Mouse (Mus musculus): ENCODE measurements at regions not wholly inside any gene's neighbourhood (a gene's known extent, or its start where the extent isn't known, plus 50 kb on each side); places are given as distances from the start of the nearest gene placed in this dataset.

DNA sequence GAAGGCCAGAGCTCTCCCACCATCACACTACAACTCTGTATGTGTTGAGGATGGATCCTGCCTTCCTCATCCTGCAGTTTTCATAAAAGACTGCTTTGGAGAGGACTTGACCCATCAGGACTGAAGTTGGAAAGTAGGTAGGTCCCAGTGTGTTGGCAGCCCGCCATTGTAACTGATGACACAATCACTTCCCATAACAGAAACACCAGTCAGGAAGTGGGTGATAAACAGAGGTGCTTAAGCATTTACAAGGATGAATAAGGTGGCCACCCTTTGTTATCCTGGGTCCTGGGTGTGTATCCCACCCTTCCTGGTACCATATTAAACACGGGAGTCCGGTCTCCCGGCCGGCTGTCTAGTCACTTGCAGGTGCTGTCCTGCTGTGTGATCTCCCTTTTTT is 118.3 kb downstream of the Snx10 start:
- DNase-seq, result peak; percentile 81

DNA sequence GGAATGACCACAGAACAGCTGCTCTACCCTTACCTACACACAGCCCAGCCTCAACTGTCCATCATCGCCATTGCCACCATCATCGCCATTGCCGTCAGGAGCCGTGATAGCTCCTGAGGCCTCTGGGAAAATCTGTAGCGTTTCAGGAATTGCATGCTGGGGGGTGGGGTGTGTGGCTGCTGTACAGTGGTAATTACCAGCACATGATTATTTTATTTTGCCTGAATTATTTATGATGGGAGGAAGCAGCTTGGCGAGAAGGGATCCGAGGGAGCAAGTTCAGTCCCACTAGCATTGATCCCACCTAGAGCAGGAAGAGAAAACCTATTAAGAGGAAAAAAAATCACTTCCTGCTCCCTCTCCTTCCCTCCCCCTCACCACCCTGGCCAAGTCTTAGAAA is 125.1 kb downstream of the Snx10 start:
- DNase-seq, result no peak

DNA sequence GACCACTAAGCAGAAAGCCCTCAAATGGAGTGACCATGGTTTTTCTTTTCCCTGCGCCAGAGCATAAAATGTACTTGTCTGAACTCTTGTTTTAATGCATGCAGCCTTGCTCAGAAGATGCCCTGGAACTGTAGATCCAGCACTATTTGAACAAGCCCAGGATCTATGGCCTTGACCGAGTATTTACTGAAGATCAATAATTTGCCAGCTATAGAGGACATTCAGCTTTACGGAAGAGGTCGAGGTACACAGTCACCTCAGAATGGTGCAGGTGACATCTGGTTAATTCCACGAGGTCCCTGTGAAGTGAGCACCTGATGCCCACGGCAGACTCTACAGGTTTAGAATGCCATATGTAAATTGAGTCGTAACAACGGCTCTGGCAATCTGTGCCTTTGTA is 130.1 kb downstream of the Snx10 start:
- no peak for DNase-seq

DNA sequence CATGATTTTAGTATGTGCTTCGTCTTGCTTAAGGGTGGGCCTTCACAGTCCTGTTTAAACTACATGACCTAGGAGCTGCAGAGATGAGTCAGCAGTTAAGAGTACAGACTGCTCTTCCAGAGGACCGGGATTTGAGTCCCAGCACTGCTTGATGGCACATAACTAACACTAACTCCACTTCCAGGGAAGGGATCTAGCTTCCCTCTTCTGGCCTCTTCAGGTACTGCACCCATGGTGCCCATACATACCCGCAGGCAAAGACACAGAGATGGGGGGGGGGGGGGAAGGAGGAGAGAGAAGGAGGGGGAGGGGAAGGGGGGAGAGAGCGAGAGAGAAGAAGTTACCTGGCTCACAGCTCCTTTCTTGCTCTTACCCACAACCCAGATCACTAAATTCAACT is 131.3 kb downstream of the Snx10 start:
- DNase-seq, result no peak

DNA sequence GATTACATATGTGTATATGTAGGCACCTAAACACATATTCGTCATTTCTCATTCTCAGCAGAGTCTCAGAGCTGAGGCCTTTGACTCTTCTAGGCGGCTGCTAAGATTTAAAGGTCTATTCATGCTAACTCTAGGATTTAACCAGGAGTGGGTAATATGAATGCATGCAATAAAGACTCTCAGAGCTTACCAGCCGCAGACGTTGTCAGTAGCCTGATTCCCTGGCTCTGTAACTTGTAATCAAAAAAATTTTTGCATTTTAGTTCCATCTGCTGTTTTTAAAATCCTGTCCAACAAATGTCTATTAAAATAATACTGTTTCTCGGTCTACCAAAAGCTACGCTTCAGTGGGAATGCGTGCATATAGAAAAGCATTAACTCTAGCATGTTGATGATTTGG is 132.4 kb downstream of the Snx10 start:
- no peak for DNase-seq

DNA sequence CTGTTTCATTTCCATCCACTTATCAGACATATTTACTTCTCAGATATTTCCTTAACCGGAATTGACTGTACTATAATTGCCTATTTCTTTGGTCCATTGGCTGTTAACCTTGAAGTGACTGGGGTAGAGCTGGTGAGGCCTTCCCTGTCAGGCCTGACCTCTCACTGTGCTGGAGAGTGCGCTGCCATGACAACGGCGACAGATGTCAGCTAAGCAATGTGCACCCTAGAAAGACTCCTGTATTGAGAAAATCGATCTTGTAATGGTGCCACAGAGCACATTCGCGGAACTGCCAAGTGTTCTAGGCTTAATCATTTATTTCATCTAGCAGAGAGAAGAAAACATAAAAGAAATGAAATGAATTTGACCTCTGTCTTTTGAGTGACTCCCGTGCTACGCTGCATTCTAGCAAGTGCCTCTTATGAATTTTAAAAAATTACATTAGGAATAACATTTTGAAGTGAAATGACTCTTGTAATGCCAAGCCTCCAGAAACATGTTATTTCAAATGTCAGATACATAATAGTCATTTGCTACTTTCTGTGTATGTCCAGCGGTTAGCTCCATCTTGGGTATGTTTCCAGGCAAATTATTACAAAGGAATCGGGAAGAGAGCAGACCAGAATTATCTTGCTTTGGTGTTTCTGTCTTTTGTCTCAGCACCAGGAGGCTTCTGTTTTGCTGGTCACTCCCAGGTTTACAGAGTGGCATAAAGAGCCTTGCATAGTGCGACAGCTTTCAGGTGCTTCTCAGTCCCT is 133.4 kb downstream of the Snx10 start:
- DNase-seq, result no peak

DNA sequence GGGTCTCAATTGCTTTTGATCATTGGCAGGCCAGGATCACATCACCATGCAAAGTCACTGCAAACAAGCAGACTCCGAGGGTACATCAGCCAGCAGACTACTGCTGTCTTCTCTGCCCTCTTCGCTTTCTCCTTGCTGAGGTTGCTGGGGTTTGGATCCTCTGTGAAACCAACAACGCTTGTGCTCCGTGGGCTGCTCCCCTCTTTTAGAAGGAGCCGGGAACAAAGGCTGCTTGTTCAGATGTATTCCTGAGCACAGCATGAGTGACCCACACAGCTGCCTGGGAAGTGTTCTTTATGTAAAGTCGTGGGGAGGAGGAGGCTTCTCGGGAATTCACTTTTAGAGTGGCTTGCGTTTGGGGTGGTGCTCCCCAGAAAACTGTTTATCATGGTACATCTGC is 134.7 kb downstream of the Snx10 start:
- DNase-seq, result no peak

DNA sequence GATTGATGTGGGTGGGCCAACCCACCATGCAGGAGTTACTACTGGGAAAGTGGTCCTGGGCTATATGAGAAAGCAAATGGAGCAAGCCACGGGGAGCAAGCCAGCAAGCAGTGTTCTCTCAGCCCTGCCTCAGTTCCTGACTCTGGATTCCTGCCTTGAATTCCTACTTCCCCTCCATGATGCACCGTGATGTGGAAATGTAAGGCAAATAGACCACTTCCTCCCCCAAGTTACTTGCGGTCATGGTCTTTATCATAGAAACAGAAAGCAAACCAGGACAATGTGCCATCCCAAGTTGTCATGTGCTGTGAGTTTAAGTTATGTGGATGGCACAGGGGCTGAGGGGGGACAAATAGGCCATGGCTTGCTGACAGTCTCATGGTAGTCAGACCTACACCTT is 139.5 kb downstream of the Snx10 start:
- no peak for DNase-seq

DNA sequence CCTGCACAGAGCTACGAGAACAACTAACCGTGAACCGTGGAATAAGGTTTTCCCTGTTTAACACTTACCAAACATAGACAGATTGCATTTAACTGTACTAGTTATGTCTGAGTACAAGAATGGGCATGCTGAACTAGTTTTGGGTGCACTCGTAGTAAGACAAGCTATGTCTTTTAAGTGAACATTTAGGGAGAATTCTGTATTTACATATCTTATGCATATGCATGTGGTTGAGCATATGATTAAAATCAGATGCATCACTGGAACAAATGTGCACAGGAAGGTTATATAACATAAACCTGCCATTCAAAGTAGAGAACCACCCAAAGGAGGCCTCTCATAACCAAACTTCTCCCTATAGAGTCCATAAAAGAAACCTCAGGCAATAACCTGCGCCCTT is 140.3 kb downstream of the Snx10 start:
- DNase-seq, result no peak

DNA sequence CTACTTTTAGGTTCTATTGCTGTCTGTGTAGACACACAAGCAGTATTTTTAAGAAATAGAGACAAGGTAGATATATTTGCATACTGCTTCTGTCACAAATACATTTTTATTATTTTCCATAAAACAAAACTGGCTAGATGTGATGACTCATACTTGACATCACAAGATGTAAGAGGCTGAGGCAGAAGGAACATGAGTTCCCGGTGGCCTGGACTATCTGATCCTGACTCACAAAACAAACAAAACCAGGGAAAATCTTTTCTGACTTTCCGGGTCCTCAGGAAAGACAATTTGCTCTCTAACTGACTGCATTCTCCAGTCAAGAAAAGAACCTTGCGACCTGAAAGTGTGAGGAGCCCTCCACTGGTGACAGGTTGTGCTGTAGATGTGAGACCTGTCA is 143.3 kb downstream of the Snx10 start:
- no peak for DNase-seq

DNA sequence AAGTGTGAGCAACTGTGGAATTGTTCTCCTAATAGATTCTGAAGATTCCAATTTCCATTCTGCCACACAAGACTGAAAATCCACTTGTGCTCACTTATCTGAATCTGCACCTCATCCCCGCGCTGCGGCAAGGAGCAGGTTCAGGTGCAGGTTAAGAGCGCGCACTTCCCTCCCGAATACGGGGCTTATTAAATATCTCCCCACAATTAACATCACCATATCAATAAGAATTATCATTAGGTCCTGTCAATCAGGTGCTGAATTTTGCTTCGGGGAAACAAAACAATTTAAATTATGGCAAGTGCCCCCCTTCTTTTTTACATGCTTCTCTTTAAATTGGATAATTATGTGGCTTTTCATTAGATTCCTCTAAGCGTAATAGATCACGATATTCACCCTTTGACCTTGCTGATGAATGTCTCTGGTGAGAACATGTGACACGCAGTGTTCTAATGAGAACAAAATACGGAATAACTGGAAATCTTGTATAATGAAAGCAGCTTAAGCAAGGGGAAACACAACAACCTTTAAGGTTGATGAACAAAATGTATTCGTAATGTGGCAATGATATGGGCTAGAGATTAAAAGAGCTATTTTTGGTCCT is 151.7 kb downstream of the Snx10 start:
- DNase-seq, result no peak

DNA sequence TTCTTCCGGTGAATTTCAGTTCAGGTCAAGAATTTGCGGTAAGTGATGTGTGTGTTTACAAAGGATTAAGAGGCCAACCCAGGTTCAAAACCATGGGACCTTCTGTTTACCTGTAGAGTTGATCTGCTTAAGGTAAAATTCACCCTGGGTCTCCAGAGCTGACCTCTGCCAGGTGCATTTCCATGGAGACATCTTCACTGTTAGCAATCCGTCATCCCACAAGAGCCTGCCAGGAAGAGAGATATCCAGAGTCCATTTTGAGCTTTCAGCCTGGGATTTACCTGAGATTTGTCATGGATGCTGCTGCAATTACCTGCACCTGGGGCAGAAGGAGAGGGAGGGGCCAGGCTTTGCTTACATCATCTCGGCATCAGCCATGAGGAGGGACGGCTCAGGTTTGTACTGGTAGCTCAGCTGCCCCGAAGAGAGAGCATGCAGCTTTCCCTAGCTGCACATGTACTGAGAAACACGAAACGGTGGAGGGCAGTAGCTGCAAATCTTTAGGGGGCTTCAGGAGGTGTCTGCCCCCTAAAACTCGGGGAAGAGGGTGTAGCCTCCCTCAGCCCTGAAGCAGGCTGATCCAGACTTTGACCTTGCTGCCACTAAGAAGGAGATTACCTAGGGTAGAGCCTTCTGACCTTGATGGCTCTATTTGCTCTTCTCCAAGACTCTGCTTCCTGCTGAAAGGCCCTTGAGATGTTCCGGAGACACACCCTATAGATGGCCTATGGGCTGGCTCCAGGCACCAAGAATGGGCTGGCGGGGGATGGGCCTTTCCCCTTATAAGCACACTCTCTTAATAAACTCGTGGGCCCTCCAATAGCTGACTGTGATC is 153.7 kb downstream of the Snx10 start:
- no peak for DNase-seq

DNA sequence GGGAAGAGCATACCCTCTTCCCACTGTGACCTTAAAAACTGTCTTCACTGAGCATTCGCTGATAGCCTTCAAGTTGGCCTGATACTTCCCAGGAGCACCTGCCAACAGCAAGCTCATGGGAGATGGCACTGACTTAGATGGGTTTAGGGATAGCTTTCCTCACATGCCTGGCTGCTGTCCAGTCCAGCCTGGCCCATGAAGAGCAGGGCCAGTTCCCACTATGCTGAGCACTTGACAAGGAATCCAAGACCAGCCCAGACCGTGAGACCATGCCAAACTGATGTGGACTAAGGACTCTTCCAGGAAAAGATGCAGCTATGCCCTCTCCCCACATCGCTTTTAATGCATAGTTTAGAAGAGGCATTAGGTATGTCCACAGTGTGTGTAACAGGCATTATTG is 155.0 kb downstream of the Snx10 start:
- no peak for DNase-seq

DNA sequence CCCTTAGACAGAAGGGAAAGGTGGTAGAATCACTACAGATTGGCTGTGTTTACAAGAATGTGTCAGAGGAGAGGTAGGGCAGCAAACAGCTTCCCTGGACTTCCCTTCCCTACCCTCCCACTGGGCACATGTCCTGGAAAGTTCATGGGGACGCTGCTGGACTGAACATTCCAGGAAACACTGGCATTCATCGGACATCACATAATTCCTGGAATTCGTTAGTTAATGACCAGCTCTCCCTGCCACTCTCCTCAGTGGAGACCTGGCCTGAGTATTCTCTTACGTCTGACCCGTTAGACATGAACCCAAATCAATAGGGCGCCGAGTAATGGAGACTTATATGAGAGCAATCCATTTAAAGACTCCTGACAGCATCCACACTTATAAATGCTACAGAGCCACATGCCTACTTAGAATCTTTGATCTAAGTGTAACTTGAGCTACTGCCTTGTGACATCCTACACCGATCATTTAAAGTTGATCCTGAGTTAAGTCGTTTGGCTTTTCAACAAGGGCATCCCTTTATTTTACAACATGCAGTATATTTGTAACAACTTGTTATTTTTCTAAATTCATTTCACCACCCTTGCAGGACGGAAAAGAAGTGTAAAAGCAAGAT is 156.6 kb downstream of the Snx10 start:
- peak; percentile 41 for DNase-seq

DNA sequence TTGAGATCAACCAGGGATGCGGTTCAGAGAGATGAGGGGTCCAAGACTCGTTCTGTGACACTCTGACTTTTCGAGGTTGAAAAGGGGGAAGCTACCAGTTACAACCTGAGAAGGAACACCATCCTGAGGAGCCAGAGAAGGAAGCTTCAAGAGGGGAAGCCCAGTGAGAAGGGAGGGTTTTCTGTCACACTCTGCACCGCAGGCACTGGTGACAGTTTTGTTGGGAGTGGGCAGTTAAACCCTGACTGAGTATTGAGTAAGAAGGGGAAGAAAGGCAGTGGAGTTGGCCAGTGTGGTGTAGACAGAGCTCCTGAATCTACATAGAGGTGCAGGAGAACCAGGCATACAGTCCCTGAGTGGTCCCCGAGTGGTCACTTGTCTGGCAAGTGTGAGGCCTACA is 159.4 kb downstream of the Snx10 start:
- DNase-seq, result no peak

DNA sequence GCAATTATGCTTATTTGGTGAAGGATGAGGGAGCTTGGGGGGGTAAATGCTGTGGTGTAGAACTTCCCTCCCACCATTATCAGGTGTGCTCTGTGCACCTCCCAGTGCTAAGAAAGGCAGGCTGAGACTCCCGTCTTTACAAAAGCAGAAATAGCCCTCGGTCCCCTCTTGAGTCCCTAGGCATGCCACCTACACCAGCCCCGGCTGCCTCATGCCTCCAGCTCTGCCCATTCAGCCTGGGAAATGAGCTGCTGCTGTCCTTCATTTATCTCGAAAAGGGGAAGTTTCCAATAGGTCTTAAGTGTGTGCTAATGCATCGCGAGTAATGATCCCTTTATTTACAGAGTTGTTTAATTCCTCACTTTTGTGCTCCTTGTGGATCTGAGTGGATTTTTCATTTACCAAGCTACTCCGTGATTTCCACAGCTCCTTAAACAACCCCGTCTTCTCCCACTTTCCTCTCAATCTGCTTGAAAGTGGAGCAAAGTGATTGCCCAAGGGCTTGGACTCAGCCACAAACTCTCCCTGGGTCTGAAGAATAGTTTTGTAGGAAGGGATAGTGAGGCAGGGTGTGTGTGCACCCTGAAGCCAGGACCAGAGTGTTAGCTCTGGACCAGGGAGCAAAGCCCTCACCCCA is 162.1 kb downstream of the Snx10 start:
- no peak for DNase-seq

DNA sequence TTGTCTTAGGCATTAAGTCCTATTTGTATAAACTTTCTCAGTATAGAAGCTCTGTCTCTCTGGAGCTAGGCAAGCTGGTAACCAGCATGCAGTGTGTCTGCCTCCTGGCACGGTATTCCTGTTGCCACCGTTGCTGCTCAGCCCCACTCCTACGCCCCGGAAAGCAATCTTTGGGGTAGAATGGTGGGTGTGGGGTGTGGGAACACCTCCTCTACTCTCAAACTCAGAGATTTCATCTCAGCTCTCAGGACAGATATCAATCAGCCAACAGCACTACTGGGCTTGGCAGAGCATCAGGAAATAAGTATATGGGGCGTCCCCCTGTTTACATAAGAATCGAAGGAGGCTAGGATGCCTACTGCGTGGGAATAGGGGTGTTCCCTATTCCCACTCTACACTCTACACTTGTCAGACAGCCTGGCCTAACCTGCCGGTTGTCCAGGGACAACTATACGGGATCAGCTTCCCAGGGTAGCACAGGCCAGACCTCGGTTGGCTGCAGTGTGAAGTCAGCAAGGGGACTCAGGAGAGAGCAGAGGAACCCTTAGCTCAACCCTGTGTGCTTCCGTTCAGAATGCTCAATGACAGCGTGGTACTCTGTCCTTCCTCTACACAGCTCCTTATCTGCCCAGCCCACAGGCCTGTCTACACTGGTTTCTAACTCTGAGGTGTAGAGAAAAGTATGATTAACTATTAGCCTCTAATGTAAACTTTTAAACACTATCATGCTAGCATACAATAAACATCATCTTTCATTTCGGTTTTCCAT is 167.3 kb downstream of the Snx10 start:
- DNase-seq, result peak; percentile 24

DNA sequence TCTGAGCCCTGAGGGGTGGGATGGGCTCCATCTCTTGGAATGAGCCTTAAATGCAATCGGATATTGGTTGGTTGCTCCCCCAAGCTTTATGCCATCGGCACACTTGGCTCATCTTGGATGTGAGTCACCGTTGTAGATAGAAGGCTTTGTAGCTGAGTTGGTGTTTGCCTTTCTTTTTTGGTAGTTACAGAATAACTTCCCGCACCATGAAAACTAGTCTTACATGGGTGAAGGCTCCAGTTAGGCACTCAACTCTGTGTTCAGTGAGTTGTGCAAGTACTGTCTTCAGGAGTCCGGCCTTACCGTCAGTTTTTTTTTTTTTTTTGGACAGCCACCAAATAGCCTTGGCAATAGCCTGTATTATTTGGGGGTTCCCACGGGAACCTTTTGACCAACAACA is 170.3 kb downstream of the Snx10 start:
- no peak for DNase-seq

DNA sequence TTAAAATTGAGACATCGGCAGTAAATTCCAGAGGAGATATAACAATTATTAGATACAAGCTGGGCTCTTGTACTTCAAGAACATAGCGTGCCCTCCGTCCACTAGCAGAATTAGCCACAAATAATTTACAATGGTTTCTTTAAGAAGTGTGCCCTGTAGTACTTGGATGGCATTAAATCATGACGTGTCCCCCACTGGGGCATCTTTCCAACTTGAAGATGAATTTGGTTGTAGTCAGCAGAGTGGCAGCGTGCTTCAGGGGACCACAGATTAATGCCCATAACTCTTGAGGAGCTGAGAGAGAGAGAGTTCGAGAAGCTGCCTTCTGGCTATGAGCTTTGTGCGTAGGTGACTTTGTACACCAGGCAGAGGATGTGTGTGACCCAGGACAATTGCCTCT is 172.7 kb downstream of the Snx10 start:
- no peak for DNase-seq

DNA sequence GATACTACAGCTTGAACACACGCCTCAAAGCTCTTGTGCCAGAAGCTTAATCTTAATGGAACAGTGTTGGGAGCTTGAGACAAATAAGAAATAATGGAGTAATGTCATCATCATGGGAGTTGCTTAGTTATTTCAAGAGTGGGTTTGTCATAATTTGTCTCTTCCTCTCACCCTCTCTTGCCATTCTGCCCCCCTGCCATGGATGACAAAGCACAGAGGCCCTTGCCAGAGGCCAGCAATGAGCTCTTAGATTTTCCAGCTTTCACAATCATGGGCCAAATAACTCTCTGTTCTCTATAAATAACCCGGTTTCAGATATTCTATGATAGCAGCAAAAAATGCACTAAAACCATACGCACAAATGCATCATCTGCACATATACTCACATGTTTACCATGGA is 174.1 kb downstream of the Snx10 start:
- DNase-seq, result no peak

DNA sequence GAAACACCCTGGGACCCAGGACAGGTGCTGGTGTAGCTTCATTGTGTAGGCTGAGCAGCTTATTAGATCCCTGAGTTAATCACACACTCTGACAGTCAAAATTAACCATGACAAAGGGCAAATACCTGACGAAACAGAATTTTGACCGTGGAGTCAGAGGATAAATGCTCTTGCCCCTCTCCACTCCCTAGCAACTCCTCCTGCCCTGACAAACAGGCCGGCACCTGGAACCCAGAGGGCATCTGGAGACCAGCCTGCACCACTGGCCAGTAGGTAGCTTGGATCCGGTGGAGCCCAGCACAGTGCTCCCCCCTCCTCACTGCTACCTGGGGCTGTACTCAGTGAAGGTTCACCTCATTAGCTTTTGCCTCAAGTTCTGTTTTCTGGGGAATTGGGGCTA is 174.5 kb downstream of the Snx10 start:
- DNase-seq, result no peak

DNA sequence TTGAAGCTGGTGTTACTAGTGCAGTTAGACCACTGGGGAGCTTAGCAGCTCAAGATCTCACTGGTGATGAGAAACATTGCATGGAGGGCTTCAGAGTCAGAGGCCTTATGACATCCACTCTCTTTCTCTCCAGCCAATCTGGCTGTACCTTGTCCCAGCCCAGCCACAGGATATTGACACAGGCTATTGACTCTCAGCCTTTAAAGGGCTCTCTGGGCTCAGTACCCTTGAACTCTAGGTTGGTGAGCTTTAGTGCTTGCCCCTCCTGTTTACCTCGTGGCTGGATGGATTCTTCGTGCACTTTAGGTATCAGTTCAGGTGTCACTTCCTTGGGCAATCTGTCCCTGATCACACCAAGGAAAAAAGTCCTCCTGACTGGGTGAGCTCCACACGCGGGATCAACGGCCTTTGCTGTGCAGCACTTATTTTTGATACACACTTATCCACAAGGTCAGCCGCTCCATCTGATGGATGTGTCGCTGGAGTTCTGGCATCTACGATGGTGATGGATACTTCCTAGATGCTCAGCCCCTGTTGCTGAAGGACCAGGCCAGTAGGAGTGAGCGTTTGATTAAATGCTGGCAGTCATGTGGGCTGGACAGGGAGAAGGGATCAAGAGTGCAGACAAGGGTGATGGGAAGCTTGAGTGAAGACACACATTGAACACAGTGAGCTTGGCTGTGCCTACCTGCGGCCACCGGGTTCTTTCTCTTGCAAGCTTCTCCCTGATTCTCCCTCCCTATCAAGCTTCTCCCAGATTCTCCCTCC is 177.7 kb downstream of the Snx10 start:
- no peak for DNase-seq

Data from lung, postnatal 14 days (tissue).